Mouse (Mus musculus) kidney, postnatal 25 days (tissue): Measurements from ENCODE around the gene Susd4.
A peak's percentile ranks its signal among the peaks of the same experiment; 100 is the strongest.

Source experiments
- DNase-seq, 2 experiments: peaks; one replicate each; pipeline ENCODE4 v3.0.0; 2021; ENCODE audit warnings: mixed read lengths in 2 of 2

Susd4 gene

GRCm38 (mm10) chr1:182788896-182789295 lies 25.2 kb downstream of the Susd4 start:
- DNase-seq: no peak

- peak; percentile 80 to 86 for DNase-seq
Measured at GRCm38 (mm10) chr1:182792521-182793071, 28.9 kb downstream of the Susd4 start.

DNA sequence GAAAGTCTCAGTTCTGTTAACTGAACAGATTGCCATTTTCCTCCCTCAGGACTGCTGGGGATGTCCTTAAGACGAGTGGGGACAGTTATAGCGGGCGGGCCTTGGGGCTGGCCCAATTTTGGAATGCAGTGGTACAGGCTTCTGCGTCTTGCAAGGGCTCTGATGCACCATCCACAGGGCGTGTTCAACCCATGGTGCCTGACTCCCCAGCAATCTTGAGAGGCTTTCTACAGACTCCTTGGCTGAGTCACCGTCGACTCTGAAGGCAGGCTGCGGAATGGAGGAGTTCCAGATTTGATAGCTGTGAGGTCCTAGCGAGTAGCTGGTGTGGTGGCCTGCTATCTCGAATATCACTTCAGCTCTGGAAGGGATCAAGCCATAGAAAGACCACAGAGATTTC lies 30.6 kb downstream of the Susd4 start:
- DNase-seq: no peak

DNA sequence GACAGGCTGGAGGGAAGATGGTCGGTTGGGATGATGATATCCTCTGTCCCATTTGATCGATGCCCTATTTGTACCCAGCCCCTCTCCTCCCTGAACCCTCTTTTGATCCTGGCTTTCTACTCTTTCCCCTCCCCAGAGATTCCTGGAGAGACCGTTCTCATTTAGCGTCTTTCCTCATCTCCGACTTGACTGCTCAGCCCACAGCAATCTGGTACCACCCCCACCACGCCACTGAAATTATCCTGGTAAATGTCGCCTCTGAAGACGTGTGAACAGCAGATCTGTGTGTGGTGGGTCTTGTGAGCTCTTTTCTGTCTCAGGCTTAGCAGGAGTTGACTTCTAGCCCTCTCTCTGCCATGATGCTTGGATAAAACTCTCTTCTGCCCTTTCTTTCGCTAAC lies 31.0 kb downstream of the Susd4 start:
- DNase-seq: no peak

DNA sequence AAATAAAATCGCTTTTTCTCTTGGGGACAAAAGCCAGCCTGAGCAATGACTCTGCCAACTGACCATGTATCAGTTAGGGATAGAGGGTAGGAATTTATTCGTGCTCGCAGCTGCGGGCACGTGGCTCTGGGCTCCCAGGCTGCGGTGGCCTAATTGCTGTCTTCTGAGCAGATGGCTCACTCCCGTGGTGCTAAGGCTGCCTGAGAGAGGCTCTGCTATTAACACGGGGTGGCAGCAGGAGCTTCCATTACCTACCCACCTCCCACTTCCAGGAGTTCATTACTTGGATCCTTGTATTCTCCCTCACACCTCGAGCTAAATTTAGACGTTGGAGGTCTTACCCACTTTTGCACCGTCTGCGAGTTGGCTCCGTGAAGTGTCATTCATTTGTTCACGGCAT lies 33.4 kb downstream of the Susd4 start:
- no peak for DNase-seq

GRCm38 (mm10) chr1:182801590-182801989 lies 37.9 kb downstream of the Susd4 start:
- DNase-seq: no peak

GRCm38 (mm10) chr1:182802891-182803290 lies 39.2 kb downstream of the Susd4 start:
- DNase-seq: peak; percentile 15 to 45

DNA sequence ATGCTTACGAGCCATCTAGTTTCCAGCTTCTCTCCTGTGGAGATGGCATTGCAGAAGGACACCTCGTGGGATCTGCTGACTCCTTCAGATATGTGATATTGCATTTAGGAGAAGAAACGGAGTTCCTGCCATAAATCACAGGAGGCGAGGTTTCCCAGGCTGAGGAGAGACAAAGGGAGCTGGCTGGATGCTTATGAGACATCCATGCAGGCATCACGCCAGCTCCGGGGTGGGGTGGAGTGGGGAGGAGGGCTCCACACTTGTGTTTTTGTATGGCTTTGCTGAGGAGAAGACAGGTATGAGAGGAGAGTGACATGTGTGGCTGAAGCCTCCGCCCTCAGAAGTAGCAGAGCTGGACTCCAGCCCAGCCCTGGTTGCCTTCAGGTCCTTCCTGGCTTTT lies 50.3 kb downstream of the Susd4 start:
- no peak for DNase-seq

- no peak for DNase-seq
Measured at GRCm38 (mm10) chr1:182814566-182814965, 50.9 kb downstream of the Susd4 start.

DNA sequence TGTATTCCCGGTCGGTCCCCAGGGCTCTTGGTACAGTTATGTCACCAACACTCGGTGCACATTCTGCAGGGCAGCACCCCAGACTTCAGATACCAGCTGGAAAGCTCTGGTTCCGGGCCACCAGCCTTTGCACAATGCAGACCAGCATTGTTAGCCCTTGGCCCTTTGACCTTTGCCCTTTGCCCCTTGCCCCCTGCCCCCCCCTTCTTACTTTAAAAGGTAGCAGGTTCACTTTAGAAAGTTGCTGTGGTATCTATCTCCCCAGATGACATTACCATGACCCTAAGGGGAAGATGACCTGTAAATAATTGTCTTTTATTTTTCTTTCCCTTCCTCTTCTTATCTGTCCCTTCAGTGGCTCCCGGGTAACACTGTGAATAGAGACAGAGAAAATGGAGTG lies 53.4 kb downstream of the Susd4 start:
- no peak for DNase-seq

GRCm38 (mm10) chr1:182817624-182818023 lies 54.0 kb downstream of the Susd4 start:
- DNase-seq: no peak

DNA sequence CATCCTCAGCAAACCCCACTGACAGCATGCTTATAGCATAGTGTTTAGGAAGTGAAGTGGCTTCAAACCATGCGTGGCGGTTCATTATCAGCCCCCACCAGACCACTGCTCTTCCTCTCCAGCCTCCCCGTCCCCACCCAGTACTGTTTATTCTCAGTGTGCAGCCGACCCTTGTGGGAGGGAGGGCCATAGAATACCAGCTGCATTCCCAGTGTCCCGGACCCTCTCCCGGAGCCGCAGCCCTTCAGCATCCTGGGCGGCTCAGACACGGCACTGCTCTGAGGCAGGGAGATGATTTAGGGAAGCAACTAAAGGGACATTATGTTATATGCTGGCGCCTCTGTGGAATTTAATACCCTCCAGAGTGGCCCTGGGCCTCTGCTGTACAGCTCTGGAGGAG lies 55.3 kb downstream of the Susd4 start:
- DNase-seq: no peak

DNA sequence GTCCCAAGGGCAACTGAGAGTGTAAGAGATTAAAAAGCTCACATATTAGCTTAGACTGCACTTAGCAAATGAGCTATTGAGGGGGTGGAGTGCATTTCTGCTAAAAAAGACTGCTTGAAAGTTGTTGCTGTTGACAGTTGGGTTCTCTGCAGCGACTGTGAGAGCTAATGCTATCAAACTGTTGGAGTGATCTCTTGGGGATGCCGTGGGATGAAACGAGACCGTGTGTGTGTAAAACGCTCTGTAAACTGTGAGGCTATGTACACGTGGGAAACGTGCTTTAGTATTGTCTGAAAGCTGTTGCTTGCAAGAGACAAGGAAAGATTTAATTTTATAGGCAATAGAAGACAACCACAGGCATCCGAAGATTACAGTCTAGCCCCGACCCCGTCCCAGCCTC lies 59.1 kb downstream of the Susd4 start:
- DNase-seq: no peak

GRCm38 (mm10) chr1:182823723-182824421 lies 60.2 kb downstream of the Susd4 start:
- no peak for DNase-seq

DNA sequence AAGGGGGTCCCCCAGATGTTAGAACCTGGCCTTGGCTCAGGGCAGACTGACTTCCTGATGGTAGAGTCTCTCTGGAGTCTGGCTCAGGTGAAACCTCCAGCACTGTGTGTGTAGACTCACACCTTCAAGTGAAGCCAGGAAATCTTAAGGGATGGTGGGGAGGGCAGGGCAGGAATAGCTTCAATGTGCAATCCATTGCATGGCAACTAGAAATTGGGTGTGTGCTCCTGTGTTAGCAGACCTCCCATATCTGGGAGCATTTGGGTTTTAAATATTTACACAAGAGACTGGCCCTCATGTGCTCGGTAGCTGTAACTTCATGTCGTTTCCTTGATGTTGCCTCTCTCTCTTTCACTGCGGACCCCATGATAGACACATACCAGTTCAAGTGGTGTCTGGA lies 62.9 kb downstream of the Susd4 start:
- DNase-seq: no peak

- no peak for DNase-seq
Measured at GRCm38 (mm10) chr1:182838061-182838460, 74.4 kb downstream of the Susd4 start.

- no peak for DNase-seq
Measured at GRCm38 (mm10) chr1:182839332-182839929, 75.8 kb downstream of the Susd4 start.

DNA sequence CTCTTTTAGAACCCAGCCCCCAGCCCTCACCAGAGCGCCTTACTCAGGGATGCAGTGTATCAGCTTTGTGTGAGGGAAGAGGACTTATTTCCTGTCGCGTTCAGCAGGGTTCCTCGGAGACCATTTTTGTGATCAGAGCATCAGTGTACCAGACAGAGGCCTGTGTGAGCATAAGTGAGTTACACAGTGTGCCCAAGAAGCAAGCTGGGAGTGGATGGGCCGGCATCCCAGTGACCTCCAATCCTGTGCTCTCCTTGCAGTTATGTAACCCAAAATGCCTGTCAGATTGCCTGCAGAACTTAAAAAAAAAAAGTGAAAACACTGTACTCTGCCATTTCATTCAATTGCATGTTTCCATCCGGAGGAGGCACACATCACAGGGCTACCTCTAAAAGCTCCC lies 76.4 kb downstream of the Susd4 start:
- no peak for DNase-seq

- DNase-seq: no peak
Measured at GRCm38 (mm10) chr1:182840606-182841005, 76.9 kb downstream of the Susd4 start.

DNA sequence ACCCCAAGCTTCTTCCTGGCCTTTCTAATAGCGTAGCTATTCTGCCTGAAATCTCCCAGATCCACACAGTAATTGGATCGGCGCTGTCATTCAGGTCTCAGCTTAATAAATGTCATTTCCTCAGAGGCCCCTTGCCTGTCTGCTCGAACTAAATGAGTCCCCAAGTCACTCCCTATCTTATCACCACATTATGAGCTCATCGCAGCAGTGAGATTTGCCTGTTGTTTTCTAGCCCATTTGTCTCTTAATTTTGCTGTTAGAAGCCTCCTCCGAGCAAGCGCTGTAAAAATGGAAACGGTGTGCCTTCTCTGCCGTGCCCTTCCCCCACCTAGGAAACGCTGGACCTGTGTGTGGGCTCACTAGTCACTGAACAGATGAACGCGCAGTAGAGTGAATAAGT lies 85.9 kb downstream of the Susd4 start:
- DNase-seq: no peak

DNA sequence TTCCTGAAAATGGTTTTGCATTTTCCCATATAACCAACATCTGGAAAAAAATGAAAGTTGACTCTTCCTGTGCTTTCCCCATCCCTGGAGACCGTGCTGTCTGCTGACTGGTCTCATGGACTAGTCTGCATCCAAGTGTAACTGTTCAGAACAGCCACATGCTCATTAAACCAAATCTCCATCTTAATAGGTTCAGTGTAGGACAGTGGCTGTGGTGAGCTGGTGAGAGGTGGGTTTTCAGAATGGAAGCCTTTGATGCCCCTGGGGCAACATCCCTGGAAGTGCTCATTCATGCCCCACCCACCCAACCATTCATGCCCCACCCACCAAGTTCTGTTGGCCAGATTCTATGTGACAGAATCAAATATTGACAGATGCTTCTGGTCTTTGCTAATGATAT lies 86.4 kb downstream of the Susd4 start:
- DNase-seq: no peak

DNA sequence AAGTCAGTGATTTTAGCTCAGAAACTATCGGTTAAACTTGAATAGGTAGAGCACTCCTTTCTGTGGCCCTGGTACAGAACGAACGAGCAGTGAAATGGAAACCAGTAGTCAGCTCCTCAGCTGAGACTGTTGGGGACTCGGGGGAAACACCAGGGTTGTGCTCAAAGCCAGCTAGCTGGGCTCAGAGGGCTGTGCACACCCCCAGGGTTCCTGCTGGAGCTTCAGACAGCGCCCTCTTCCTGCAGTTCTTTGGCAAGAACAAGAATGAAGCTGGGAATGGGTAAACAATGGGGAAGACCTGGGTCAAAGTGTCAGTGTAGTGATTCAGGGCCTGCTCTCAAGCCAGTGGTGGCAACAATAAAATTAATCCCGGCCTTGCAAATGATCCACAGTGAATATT lies 88.5 kb downstream of the Susd4 start:
- no peak for DNase-seq

GRCm38 (mm10) chr1:182856636-182857035 lies 93.0 kb downstream of the Susd4 start:
- peak in 1 of 2 experiments; percentile 18 for DNase-seq

DNA sequence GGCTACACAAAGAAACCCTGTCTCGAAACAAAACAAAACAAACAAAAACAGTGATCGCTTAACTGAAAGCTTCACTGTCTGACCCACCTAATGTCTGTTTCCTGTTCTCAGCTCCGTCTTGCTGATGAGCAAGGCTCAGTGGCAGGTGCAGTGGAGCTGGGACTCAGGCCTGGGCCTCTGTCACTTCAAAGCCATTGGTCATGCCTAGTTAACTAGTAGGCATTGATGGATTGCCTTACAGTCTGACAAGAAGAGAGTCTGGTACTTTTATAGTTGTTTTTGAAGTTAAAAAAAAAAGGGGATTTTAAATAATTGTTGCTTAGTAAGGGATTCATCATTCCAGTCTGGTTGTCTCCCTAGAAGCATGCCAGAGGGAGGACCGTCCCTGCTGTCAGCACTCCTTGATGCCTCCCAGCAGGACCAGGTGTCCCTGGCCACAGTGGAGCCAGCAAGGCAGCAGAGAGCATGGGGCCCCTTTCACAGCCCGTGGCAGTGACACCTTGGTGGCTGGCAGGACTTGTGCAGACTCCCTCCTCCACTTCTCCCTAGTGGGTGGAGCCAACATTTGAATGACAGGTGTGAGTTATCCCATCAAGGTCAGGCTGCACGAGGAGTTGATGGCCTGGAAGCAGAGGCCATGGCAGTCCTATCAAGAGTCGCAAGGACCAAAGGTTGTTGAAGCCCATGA lies 98.2 kb downstream of the Susd4 start:
- DNase-seq: no peak
